Mouse (Mus musculus): ENCODE measurements at regions not wholly inside any gene's neighbourhood (a gene's known extent, or its start where the extent isn't known, plus 50 kb on each side); places are given as distances from the start of the nearest gene placed in this dataset.

- no peaks in the 10 kb centered on the region for H3K36me3 ChIP-seq (ENCODE audit: control insufficient read depth, insufficient read depth, low read length)
- no peak overlapping the region for H3K4me3 ChIP-seq (ENCODE audit: low read depth, low read length)
- no peaks in the 10 kb centered on the region for H3K27me3 ChIP-seq (ENCODE audit: control insufficient read depth, insufficient read depth, low read length)
- H3K4me1 ChIP-seq (ENCODE audit: control insufficient read depth, insufficient read depth, insufficient read length, low read length), result no peaks in the 10 kb centered on the region
- TF ChIP-seq POLR2A (IDR thresholded peaks at IDR 0.05; ENCODE audit: low read depth, low read length) (no peak), CTCF (IDR thresholded peaks at IDR 0.05; ENCODE audit: extremely low read depth, insufficient read length, insufficient replicate concordance, low read depth, low read length) (no peak)
- no peak overlapping the region for H3K27ac ChIP-seq (ENCODE audit: insufficient read depth, low read depth, low read length)
Observed at GRCm38 (mm10) chr1:15979333-15979732, 113.8 kb downstream of the 4930444P10Rik start.

GRCm38 (mm10) chr1:15959578-15959977 is 133.5 kb downstream of the 4930444P10Rik start:
- TF ChIP-seq POLR2A (IDR thresholded peaks at IDR 0.05; ENCODE audit: low read depth, low read length), result no peak
- TF ChIP-seq CTCF (IDR thresholded peaks at IDR 0.05; ENCODE audit: extremely low read depth, insufficient read length, insufficient replicate concordance, low read depth, low read length), result no peak
- Histone ChIP-seq H3K36me3 (ENCODE audit: control insufficient read depth, insufficient read depth, low read length) (no peaks in the 10 kb centered on the region), H3K27me3 (ENCODE audit: control insufficient read depth, insufficient read depth, low read length) (no peaks in the 10 kb centered on the region), H3K27ac (ENCODE audit: insufficient read depth, low read depth, low read length) (no peak overlapping the region), H3K4me3 (ENCODE audit: low read depth, low read length) (no peak overlapping the region), H3K4me1 (ENCODE audit: control insufficient read depth, insufficient read depth, insufficient read length, low read length) (no peaks in the 10 kb centered on the region)
- 78% methylated on average over 2 of the region's 2 CpGs for WGBS

- Histone ChIP-seq H3K4me3 (ENCODE audit: low read depth, low read length) (no peak overlapping the region), H3K4me1 (ENCODE audit: control insufficient read depth, insufficient read depth, insufficient read length, low read length) (no peaks in the 10 kb centered on the region), H3K27me3 (ENCODE audit: control insufficient read depth, insufficient read depth, low read length) (no peaks in the 10 kb centered on the region), H3K36me3 (ENCODE audit: control insufficient read depth, insufficient read depth, low read length) (no peaks in the 10 kb centered on the region), H3K27ac (ENCODE audit: insufficient read depth, low read depth, low read length) (no peak overlapping the region)
- 88% methylated on average over 1 of the region's 1 CpGs for WGBS
- TF ChIP-seq POLR2A (IDR thresholded peaks at IDR 0.05; ENCODE audit: low read depth, low read length), result no peak
- no peak for TF ChIP-seq CTCF (IDR thresholded peaks at IDR 0.05; ENCODE audit: extremely low read depth, insufficient read length, insufficient replicate concordance, low read depth, low read length)
Observed at GRCm38 (mm10) chr1:15958661-15959060, 134.5 kb downstream of the 4930444P10Rik start.

- Histone ChIP-seq H3K36me3 (ENCODE audit: control insufficient read depth, insufficient read depth, low read length) (no peaks in the 10 kb centered on the region), H3K27ac (ENCODE audit: insufficient read depth, low read depth, low read length) (no peak overlapping the region), H3K4me1 (ENCODE audit: control insufficient read depth, insufficient read depth, insufficient read length, low read length) (no peaks in the 10 kb centered on the region), H3K4me3 (ENCODE audit: low read depth, low read length) (no peak overlapping the region), H3K27me3 (ENCODE audit: control insufficient read depth, insufficient read depth, low read length) (no peaks in the 10 kb centered on the region)
- 82% methylated on average over 4 of the region's 4 CpGs for WGBS
- TF ChIP-seq POLR2A (IDR thresholded peaks at IDR 0.05; ENCODE audit: low read depth, low read length) (no peak), CTCF (IDR thresholded peaks at IDR 0.05; ENCODE audit: extremely low read depth, insufficient read length, insufficient replicate concordance, low read depth, low read length) (no peak)
Observed at GRCm38 (mm10) chr1:15943662-15944061, 149.5 kb downstream of the 4930444P10Rik start.

- WGBS, result 73% methylated on average over 1 of the region's 1 CpGs
- Histone ChIP-seq H3K36me3 (ENCODE audit: control insufficient read depth, insufficient read depth, low read length) (no peaks in the 10 kb centered on the region), H3K27me3 (ENCODE audit: control insufficient read depth, insufficient read depth, low read length) (no peaks in the 10 kb centered on the region), H3K4me3 (ENCODE audit: low read depth, low read length) (no peak overlapping the region), H3K27ac (ENCODE audit: insufficient read depth, low read depth, low read length) (no peak overlapping the region), H3K4me1 (ENCODE audit: control insufficient read depth, insufficient read depth, insufficient read length, low read length) (no peaks in the 10 kb centered on the region)
- TF ChIP-seq POLR2A (IDR thresholded peaks at IDR 0.05; ENCODE audit: low read depth, low read length), result no peak
- TF ChIP-seq CTCF (IDR thresholded peaks at IDR 0.05; ENCODE audit: extremely low read depth, insufficient read length, insufficient replicate concordance, low read depth, low read length), result no peak
Observed at GRCm38 (mm10) chr1:15943041-15943440, 150.1 kb downstream of the 4930444P10Rik start.
